Mouse (Mus musculus) adrenal gland, adult 10 weeks (tissue): Measurements from ENCODE around the gene Nanos2. TPM values are rescaled to one million over a fixed set of nuclear protein-coding genes. Genes with fewer than 3 reads are reported as not detected.

Experiments
- polyA plus RNA-seq: library from polyadenylated mRNA; stranded (reverse); fragments of 350-450 nt; fragmentation: Illumina TruSeq; extraction: RNeasy Lipid Tissue Mini Kit (QIAGEN cat#74804); gene quantifications from one replicate; pipeline ENCODE4 v1.2.3, GENCODE M21; 2014; ENCODE audit warnings: low read depth, low replicate concordance

The Nanos2 gene
- polyA plus RNA-seq: not detected

DNA sequence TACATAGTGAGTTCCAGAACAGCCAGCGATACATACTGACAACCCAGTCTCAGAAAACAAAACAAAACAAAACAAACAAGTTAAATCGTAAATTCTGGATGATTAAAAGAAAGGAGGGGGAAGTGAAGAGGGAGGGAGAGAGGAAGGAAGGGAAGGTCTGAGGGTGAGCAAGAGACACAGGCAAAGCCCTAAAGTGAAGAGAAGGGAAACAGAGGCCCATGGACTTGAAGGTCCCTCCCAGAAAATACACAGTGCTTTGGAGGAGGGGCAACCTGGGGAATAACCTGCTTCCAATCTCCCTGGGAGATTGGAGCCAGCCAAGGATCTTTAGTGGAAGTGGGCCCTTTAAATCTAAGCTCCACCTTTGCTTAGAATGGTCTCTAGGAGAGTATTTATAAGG, at the start of gene Nanos2:
Nanos2 (plus strand) TSS at position 301 of the 400 bp plus-strand sequence.

DNA sequence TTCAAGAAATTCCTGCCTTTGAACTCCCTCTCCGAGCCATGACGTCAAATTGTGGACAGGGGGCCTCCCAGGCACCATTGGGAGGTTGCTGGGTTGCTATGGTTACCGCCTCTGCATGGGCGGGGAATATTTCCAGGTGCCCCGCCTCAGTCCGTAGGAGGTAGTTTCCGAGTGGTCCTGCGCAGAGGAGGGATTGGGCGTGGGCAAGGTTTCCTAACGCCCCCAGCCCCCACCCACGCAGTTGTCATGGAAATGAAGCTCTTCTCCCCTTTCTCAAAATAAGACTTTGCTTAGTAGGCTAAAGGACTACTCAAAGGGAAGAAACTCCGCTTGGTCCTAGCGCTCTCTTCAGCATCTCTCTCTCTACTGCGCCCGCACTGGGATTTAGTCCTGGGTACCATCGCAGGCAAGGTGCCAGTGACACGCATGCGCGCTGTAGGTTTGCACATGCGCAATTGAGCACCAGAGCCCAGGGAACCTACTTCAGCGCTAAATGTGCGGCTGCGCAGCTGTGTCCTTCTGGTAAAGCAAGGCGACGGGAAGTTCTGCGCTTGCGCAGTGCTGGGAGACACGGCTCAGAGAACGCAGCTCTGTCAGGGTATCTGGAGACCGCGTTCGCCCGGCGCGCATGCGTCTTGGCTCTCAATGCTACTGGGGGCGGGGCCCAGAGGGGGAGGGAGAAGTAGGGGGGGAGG, 3.5 kb downstream of the Nanos2 start, which contains the start of gene Mypop:
Mypop (plus strand) TSS at position 645 of the 695 bp plus-strand sequence.

DNA sequence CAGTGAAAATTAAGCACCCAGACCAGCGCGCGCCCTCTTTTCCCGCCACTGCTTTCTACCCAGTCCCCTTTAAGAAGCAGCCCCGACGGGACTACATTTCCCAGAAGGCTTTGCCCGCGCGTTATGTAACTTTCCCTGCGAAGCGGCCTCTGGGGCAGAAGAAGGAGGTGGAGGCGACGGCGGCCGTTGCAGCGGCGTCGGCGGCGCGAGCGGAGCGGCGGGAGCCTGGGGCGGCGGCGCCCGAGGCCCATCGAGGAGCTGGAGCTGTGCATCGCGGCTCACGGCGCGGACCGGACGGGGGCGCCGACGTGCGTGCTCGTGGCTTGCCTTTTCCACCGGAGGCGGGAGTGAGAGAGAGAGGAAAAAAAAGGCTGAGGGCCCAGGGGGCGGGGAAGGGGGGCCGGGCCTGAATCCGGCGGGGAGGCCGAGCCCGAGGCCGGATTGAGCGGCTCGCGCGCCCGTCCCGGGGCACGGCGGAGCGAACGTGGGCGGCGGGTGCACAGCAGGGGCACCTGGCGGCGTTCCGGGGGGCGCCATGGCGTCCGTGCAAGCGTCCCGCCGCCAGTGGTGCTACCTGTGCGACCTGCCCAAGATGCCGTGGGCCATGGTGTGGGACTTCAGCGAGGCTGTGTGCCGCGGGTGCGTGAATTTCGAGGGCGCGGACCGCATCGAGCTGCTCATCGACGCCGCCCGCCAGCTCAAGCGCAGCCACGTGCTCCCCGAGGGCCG, 16.9 kb downstream of the Nanos2 start, which contains the start of gene Irf2bp1:
Irf2bp1 (plus strand) TSS at position 143 of the 729 bp plus-strand sequence.

DNA sequence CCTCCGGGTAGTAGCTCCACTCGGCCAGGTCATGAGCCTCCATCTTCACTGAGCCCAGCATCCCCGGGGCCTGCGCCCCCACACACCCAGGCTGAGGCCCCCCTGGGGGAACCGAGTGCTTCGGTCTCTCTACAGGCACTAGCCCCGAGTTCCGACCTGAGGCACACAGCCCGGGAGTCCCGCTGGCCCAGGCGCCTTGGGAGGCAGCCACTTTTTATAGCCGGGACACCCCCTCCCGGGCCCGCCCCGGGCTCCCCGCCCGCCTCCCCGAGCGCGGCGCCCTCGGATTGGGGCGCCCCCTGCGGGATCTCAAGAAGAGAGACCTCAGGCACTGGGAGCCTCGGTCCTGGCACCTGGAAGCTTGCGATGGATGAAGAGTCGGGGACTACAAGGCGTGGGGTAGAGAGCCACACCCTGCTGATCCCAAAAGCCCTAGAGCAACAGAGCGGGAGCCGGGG, 36.2 kb downstream of the Nanos2 start, which contains the start of gene Foxa3:
Foxa3 (minus strand) TSS at position 182 of the 458 bp plus-strand sequence.

DNA sequence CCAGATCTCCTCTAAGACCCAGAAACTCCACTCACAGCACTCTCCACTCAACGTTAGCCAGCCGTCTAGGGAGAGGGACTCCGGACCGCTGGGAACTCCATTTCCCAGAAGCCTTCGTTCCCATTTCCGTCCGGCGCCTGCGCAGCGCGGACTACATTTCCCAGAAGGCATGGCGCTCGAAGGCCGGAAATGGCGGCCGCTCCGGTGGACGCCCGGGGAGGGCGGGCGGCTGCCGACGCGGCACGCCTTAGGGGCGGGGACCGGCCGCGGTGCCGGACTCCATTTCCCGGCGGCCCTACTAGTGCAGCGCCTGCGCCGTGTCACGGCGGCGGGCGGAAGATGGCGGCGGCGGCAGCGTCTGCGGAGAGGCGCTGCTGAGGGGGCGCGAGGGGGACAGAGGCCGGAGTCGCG, 36.9 kb downstream of the Nanos2 start, which contains the start of gene Sympk:
Sympk (plus strand) TSS at position 282 of the 411 bp plus-strand sequence.

Other genes starting within 250 kb of the Nanos2 start
- not detected for gene Psg19, start 188.9 kb upstream of the Nanos2 start, polyA plus RNA-seq
- gene Psg17, start 165.8 kb upstream of the Nanos2 start, polyA plus RNA-seq: not detected
- 8.3 TPM for gene Mill2, start 147.4 kb upstream of the Nanos2 start, polyA plus RNA-seq
- gene Pglyrp1, start 116.1 kb upstream of the Nanos2 start, polyA plus RNA-seq: not detected
- gene Ccdc61, start 77.0 kb upstream of the Nanos2 start, polyA plus RNA-seq: not detected
- 0.93 TPM for gene Nova2, start 61.5 kb upstream of the Nanos2 start, polyA plus RNA-seq
- gene Mypop, start 3.8 kb downstream of the Nanos2 start, polyA plus RNA-seq: not detected
- gene Irf2bp1, start 16.6 kb downstream of the Nanos2 start, polyA plus RNA-seq: 2.5 TPM
- not detected for gene Foxa3, start 36.1 kb downstream of the Nanos2 start, polyA plus RNA-seq
- gene Sympk, start 37.0 kb downstream of the Nanos2 start, polyA plus RNA-seq: 7.6 TPM
- not detected for gene Rsph6a, start 67.3 kb downstream of the Nanos2 start, polyA plus RNA-seq
- gene Dmwd, start 88.8 kb downstream of the Nanos2 start, polyA plus RNA-seq: 1.3 TPM
- 11.7 TPM for gene Dmpk, start 96.4 kb downstream of the Nanos2 start, polyA plus RNA-seq
- 1.5 TPM for gene Six5, start 107.2 kb downstream of the Nanos2 start, polyA plus RNA-seq
- not detected for gene Gm4969, start 131.0 kb downstream of the Nanos2 start, polyA plus RNA-seq
- gene Fbxo46, start 132.5 kb downstream of the Nanos2 start, polyA plus RNA-seq: 0.82 TPM
- gene Qpctl, start 161.9 kb downstream of the Nanos2 start, polyA plus RNA-seq: 10.5 TPM
- 2.0 TPM for gene Snrpd2, start 162.3 kb downstream of the Nanos2 start, polyA plus RNA-seq
- not detected for gene Gipr, start 178.7 kb downstream of the Nanos2 start, polyA plus RNA-seq
- not detected for gene Eml2, start 189.0 kb downstream of the Nanos2 start, polyA plus RNA-seq
- 5.4 TPM for gene Gpr4, start 225.1 kb downstream of the Nanos2 start, polyA plus RNA-seq
- 13.0 TPM for gene Opa3, start 240.9 kb downstream of the Nanos2 start, polyA plus RNA-seq